Mouse (Mus musculus) liver (tissue): Measurements from ENCODE around the gene Wipi1.

ENCODE experiments used
- DNase-seq: peaks from one replicate; pipeline ENCODE4 v3.0.0-alpha.2; 2020; ENCODE audit warnings: mixed read lengths

Wipi1 gene

DNA sequence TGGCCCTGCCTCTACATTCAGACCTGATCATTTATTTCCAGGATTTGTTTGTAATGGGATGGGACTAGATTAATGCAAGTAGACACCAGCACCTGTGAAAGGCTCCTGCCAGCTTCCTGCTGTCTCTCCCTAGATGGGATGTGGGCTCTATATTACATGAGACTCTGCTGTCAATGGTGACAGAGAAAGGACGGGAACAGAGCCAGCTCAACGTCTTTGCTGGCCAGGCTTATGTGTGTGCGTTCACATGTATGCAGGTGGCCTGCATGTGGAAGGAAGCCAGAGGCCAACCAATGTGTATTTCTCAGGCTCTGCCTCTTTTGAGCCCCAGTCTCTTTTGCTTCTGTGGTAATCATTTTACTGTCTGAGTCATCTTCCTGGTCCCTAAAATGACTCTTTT, 33.2 kb downstream of the Wipi1 start:
- DNase-seq = no peak

DNA sequence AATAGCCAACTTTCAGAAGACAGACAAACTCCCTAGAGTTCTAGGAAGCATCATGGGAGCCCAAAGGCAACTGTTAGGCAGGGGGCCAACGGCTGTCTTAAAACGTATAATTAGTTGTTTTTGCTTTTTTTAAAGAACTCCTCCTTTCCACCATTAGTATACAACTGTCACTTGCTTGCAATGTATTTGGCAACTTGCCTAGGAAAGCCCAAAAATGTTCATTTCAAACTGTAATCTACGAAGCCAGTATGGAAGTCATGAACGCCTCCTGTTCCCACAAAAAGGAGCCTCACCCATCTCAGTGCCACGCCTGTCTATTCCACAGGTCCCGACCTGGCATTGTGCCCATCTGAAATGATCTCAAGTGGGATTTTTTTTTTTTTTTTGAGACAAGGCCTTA, 35.9 kb downstream of the Wipi1 start:
- DNase-seq = no peak

DNA sequence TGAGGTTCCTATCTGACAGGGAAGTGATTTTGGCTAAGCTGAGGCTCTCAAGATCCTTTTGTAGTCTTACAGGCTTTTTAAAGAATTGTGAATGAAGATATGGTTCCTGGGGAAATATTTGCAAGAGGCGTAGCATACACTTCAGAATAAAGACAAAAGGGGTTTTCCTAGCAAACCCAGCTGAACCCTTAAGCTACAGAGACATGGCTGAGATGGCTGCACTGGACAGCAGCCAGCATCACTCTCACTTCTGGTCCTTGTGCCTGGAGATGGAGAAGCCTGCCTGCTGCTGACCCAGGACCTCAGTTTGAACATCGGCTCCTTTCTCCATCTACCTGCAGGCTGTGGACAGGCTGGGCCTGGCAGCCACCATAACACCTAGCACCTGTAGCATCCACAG, 37.2 kb downstream of the Wipi1 start:
- no peak for DNase-seq

DNA sequence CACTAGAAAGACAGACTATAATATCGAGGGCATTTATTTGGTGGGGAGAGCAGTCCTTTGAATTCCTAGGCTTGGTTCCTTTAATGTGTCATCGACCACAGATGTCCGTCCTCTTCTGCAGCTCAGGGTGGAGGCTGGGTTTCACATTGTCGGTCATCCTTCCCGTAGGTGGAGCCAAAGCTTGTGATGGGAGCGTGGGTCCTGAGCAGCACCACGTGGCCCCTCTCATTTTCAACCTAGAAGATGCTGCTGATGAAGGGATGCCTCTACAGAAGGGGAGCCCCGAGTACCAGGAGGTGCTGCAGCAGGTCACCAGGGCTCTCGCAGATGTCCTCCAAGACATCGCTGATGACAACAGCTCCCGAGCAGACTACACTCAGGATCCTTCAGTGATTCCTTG, 39.7 kb downstream of the Wipi1 start:
- DNase-seq = no peak

DNA sequence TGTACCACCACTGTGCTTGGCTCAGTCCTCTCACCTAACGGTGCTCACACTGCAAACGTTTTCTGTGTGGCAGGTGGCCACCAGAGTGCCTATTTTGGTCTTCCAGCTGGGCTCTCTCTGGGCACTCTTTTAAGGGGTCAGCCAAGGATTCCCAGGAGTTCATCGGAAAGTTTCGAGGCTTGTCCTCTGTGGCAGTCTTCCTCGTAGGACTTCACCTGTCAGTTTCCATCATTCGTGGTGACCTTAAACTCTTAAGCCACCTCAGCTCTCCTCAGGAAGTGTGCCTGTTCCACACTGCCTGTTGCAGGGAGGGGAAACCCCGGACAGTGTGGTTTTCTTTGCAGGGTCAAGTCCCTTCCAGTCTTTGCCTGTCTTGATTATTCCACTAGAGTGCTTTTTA, 42.0 kb downstream of the Wipi1 start:
- no peak for DNase-seq

DNA sequence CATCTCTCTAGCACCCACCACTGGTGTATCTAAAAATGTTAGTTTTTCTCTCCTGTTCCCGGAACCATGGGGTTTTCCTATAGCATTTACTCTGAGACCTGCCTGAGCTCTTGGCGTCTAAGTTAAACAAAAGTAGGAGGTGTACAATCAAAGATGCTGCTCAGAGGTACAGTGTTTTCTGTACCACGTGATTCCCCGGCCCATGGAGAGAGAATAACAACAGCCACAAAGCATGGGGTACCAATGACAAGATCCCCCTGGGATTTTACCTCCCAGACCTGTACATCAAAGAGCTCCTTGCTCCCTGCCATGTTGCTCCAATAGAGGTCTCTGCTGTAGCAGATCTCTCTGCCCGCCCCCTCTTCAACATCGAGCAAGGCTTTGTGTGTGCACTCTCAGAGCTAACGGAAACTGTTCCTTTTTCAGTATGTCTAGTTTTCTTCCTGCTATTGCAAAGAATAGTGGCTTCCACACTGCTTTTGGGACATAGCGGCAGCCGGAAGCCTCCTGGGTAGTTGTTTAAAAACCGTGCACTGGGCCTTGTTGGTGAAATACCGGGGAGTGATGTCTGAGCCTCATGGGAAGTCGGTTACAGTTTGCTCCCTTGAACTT, 42.7 kb downstream of the Wipi1 start:
- DNase-seq = no peak

DNA sequence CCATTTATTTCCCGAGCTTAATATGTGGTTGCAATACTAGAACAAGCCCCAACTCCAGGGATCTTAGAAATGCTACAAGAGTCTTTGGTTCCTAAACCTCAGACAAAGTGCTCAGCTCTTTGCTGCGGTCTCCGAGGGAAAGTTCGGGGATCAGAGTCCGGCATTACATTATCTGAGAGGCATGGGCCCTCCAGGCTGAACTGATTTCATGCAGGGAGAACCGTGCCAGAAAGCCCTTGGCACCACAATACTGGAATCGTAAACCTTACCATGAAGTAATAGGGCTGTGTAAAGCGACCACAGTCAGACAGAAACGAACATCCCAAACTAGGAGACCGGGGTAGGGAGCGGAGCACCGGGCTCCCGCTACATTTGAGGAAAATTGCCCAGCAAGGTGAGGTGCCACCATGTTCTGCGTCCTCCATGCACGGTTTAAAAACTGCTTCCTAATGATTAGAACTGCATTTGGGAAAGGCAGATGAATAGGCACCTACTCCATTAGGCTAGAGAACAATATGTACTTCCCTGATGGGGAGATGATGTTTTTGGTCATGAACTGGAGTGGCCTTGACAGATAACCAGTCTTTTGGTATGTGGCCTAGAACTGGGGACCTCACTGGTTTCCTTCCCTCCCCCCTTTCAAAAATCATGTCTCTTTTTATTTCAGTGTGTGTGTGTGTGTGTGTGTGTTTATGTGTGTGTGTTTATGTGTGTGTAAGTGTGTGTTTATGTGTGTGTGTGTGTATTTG, 47.1 kb downstream of the Wipi1 start:
- DNase-seq = no peak

DNA sequence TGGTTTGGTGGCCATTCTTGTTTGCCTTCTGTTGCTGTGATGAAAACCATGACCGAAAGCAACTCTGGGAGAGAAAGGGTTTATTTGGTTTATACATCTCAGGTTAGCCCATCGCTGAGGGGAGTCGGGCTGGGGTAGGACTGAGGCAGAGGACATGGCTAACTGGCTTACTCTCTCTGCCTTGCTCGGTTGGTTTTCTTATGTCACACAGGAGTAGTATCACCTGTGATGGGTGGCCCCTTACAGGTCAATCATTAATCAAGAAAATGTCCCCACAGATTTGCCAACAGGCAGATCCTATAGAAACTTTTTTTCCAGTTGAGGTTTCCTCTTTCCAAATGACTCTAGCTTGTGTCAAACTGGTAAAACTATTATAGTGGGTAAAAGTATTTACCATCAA, 48.1 kb downstream of the Wipi1 start:
- no peak for DNase-seq

DNA sequence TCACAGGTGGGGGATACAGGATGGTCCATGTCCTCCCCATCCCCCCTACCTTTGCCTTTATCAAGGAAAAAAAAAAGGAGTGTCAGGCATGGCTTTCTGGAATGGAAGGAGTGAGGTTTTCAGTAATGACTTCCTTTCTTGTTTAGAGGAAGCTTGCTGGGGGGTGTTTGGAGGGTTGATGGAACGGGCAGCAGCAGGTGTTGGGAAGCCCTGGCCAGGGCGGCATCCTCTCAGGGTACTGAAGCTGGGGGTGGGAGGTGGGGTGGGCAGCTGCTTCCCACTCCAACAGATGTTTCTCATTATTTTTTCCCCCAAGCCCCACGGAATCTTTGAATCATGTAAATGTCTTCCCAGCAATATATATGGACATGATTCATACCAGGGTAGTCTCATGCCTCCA, 50.3 kb downstream of the Wipi1 start:
- DNase-seq = no peak

DNA sequence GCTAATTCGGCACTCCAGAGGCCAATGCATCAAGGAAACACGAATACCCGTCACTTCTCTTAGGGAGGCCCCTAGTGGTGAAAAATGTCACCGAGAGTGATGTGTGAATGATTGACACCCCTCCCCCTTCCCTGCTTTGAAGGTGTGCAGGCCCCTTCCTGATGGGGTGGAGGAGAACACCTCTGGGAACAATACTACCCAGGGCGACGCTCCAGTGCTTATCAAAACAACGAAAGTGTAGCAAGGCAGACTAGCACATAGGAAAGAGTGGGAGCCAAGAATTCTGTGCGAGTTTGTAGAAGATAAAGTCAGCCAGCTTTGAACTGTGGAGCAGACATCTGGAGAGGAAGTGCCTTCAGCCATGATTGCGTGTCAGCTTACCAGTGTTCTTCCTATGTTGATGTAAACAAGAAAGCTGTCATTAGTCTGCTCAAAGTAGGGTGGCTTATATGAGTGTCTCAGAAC, 50.9 kb downstream of the Wipi1 start:
- DNase-seq = peak; percentile 77

DNA sequence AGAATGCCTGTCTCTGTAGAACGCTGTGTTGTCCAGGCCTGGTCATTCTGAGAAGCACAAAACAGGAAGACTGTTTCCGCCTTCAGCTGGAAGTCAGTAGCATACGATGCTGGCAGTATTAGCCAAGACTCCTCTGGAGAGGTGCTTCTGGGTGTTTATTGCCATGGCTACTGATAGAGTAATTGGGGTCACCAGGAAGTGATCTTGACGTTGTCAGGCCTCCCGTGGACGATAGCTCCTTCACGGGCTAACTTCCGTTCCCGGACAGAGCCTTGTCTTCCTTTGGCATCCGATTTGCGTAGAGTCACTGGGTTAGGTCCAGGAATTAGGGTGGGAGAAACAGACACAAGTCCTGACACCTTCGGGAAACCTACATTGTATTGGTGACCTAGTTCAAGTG, 52.5 kb downstream of the Wipi1 start:
- DNase-seq = no peak

DNA sequence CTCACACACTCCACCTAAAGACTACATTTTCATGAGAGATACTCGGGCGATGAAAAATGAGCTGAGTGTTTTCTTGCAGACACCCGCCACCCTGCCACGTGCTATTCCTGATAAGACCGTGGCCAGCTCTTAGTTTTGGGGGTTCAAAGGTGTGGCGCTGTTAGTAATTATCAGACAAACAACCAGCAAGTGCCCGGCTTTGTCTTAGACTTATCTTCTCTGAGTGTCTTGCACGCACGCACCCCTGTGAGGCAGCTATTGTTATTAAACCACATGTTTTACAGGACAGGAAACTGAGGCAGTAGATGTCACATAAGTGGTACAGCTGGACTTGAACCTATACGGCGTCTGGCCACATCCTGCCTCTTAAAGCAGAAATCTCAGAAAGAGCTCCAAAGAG, 54.3 kb downstream of the Wipi1 start:
- peak; percentile 89 for DNase-seq

DNA sequence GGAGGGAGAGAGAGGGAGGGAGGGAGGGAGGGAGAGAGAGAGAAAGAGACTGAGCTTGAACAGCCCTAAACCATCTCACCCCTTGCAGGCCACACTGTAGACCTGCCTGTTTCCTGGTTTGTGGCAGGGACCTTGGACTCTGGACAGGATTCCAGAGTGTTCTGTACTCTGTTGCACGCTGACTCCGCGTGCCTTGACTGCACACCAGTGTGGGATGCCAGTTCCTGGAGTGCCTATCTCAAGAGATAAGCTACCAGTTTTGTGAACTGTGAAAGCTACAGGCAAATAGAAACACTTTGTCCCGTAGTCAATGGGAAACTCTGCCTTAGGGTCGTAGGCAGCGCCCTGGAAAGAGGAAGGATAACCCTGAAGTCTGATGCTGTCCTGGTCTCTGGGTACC, 55.6 kb downstream of the Wipi1 start:
- peak; percentile 75 for DNase-seq

DNA sequence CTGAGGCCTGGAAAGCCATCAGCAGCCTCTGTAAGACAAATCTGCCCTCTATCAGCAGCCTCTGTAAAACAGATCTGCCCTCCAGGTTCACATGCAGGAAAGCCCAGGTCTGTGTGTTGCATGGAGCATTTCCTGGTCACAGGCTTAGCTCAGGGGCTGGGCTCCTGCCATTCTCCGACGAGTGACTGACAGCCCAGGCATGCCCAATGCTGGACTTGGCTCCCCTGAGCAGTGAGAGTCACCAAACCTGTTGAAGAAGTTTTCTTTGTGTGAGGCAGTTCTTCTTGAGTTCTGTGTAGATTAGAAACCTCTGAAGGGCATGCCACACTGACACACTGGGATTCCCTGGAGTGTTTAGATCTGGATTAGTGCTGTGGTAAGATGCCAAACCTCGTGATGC, 57.3 kb downstream of the Wipi1 start:
- peak; percentile 30 for DNase-seq

DNA sequence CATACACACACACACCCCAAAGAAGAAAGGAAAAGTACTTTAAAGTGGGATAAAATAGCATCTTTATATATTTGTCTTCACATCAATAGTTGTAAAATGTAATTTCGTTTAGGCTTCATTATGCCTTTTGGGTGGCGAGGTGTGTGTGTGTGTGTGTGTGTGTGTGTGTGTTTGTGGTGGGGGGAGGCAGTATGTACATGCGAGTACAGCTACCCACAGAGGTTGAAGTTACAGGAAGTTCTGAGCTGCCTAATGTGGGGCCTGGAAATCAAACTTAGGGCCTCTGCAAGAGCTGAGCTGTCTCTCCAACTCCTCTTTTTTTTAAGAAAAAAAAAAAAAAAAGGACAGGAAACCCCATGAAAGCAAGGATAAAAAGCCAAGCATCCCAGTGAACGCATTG, 57.8 kb downstream of the Wipi1 start:
- no peak for DNase-seq

DNA sequence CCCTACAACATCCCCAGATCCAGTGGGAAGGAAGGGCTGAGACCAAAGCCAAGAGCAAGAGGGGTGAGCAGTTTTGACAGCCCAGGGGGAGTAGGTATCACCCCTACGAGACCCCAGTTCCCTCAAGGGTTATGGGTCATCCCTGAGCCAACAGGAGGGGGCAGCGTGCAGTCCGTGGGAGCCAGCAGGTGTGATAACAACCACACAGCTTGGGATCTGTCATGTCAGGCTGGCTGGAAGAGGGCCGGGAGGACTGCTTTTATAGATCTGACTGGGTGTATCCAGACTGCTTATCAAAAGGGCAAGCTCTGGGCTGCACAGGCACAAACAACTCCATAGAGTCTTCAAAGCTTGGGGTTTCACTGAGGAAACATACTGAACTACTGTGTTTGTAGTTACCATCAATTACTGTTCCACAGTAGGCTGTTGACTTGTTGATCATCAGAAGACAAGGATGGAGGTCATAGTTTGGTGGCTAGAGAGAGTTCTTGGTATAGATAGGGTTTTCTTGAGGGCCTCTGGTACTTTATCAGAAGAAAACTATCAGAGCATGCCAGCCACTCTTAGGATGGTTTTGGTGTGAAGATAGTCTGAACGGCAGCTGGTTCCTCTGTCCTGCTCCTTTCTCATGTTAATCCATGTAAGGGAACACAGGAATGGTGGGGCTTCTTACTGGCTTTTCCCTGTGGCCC, 62.0 kb downstream of the Wipi1 start:
- peak; percentile 91 for DNase-seq

DNA sequence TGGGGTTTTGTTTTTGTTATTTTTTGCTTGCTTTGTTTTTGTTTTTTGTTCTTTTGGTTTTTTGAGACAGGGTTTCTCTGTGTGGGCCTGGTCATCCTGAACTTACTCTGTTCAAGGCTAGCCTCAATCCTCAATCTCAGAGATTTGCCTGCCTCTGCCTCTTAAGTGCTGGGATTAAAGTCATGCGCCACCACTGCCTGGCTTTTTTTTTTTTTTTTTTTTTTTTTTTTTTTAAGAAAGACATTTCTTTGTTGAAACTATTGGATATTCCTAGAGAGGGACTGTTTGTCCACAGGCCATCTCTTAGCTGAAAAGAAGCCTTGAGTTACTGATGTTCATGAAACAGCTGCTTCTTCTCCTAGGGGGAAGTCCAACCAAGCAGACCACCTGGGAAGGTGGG, 64.1 kb downstream of the Wipi1 start:
- DNase-seq = no peak

DNA sequence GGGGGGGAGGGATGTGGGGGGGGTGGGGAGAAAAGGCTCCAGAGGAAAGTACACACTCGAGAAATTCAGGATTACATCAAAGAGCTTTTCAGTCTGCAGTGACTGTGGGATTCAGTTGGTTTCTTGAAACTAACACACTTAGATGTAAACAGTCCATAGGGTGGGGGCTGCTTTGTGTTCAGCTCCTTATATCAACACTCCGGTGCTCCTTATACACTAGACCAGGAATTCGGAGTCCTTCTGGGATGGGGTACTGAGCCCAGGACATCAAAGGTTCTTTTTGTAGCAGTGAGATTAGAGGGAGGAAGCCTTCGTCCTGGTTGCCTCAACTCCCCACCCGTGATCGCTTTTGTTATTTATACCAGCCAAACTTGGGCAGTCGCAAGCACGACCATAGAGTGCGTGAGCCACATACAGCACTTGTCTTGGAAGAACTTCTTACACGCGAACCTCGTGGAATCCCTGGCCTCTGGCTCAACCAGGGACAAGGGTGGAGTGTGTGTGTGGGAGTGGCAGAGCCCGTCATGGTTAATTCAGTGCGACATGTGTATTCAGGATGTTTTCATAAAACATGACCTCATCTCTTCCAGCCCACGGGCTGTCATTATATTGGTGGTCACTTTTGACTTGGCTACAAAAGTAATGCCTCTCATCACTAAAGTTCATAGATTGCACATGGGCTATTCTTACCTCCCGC, 65.3 kb downstream of the Wipi1 start:
- peak; percentile 53 for DNase-seq

DNA sequence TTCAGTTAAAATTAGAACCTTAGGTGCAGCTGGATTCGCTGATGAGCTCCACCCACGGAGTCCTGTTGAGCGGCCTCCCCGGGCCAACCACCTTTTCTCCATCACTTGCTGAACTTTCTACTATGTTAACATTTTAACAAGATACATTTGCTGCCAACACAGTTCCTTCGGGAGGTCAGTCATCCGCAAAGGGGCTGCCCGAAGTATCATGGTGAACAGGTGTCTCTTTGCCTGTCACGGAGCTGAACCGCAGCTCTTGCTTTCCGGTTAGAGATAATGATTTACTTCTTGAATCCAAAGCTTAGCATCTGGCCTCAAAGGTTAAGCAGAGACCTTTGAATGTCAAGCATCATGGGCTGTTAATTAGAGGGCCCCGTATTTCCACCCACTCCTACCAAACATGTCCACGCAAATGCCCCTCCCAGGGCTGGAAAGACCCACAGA, 66.0 kb downstream of the Wipi1 start:
- peak; percentile 60 for DNase-seq

DNA sequence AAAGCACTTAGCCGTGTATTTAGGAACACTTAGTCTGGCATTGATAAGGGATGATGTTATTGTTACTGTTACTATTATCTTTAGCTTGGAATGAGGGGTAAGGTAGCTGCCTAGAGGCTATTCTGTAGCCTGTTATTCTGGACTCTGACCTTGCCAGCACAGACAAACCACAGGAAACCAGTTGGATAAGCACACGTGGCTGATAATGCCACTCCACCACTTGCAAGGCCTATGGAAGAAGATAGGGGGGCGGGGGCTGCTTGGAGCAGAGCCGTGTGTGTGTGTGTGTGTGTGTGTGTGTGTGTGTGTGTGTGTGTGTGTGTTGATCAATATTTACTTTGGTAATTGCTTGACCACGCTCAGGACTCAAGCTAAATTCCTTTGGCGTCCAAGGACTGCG, 66.5 kb downstream of the Wipi1 start:
- peak; percentile 77 for DNase-seq

DNA sequence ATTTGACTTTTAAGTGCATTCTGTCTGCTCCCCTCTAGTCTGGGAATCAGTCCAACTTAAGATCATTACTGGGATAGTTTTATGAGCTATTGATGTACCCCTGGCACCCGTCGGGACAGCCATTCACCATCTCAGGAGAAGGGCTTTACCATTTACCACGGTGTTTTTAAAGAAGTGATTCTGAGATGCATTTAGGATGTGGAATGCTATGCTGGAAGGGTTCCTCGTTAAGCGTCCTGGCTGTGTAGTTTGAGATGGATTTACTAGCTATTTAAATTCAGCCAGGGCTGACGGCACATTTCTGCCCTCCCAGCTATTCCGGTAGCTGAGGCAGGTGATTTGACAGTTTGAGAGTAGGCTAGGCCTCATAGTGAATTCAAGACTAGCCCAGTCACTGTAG, 67.3 kb downstream of the Wipi1 start:
- DNase-seq = no peak

DNA sequence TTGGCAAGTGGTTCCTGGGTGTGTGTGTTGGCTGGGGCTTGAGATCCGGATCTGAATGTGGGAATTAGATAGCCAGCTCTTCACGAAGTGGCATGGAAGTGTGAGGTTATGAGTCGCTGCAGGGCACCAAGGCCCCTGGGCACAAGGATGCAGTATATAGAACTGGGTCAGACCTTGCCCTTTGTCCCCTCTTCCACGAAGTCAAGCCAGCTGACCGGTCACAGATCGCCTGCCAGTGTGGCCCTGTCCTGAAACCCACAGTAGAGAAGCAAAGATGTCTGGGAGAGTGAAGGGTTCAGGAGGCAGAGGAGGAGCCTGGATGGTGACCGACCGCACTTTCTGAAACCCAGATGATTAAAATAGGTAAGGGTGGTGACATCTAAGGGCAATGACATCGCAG, 68.3 kb downstream of the Wipi1 start:
- DNase-seq = no peak

DNA sequence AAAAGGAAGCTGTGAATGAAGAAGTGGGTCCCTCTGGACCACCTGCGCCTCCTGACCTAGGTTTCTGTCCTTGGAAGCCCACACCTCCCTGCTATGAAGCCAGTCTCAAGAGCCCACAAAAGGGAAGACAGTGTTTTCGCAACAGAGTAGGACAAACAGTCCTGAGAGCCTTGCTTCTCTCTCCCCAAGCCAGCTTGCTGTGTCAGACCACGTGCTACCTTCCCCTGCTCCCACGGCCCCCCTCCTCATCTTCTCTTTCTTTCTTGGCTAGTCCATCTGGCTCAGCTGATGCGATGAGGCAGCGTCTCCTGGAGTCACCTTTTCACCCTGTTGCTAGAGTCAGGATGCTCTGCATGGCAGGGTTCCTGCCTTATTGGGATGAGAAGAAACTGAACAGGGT, 72.5 kb downstream of the Wipi1 start:
- no peak for DNase-seq

DNA sequence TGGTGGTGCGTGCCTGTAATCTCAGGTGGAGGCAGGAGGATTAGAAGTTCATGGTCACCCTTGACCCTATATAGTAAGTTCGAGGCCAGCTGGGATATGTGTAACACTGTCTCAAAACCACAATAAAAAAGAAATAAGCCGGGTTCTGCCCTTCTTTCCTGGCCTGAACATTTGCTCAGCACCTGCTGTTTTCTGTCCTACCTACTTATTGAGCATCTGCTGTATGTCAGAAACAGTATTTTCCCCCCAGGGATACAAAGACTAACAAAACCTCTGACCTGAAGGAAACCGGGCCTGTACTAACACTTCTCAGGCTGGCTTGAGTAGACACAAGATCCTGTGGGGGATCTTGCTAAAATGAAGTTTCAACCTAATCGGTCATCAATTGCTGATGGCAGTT, 74.8 kb downstream of the Wipi1 start:
- DNase-seq = no peak
